Mouse (Mus musculus) cortical plate, adult 2 months (tissue): ENCODE measurements around the gene Olfr1509.

Experiments
- CTCF ChIP-seq: fragments of 200-500 bp; IDR thresholded peaks from 2 replicates; pipeline ENCODE4 v1.5.1; 2011; ENCODE audit warnings: mild to moderate bottlenecking, control low read depth, low read length; ENCODE audit not compliant: insufficient read depth; ENCODE audit errors: extremely low read depth
- POLR2A ChIP-seq: fragments of 200-500 bp; IDR thresholded peaks from 2 replicates; pipeline ENCODE4 v1.6.1; 2011; ENCODE audit warnings: mild to moderate bottlenecking, low read length, control low read depth; ENCODE audit not compliant: insufficient read depth; ENCODE audit errors: extremely low read depth

DNA sequence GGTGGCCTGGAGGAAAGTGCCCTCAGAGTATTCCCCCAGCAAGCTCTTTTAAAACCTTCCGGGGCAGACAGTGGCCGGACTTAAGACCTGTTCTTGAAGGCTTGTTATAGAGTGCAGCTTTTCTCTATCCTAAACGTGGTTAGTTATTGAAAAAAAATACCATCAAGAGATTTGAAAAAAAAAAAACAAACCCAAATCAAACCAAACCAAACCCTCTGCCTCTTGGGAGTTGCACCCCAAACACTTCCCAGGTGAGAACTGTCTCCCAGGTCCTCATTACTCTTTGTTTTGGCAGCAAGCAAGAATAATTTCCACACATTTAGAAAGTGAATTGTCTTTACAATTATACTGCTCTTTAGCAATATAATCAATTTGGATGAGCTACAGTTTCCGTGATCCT, 45.5 kb upstream of the Olfr1509 start, which contains the start of gene Olfr1511:
- TF ChIP-seq CTCF (no peak), POLR2A (no peak)
